Comparison of ENCODE assay signal across 27 mouse cellular contexts in genomic region chr17:73098636-73099035, GRCm38 (mm10). TPM values are rescaled to one million over a fixed set of nuclear protein-coding genes. Genes with fewer than 3 reads are reported as not detected.
DNase-seq lines count a peak whose midpoint lies in the region; ATAC-seq lines count a peak whose summit lies in the region.
"Had no signal": no experiment of that assay in that cellular context is flagged by ENCODE, and none has a peak within 500 bp of the region (broad histone marks: within the 10 kb centered on the region; RNA-seq: fewer than 3 reads in every experiment).

No protein-coding gene starts in this region.

- H3K4me1 ChIP-seq in lung, embryonic 16.5 days (replicated peaks; ENCODE audit: control insufficient read depth, insufficient read depth, low read length), result 0 out of 2 replicates have a peak, but pooled peaks cover under 1% of the 10 kb centered on the region
- H3K4me1 ChIP-seq: embryonic facial prominence, embryonic 12.5 days; embryonic facial prominence, embryonic 15.5 days; heart, embryonic 13.5 days had no signal

- H3K4me2 ChIP-seq in lung, embryonic 16.5 days (ENCODE audit: low read depth, low read length), result no peak overlapping the region
- H3K4me2 ChIP-seq: embryonic facial prominence, embryonic 12.5 days; embryonic facial prominence, embryonic 15.5 days; heart, embryonic 13.5 days; hindbrain, embryonic 14.5 days had no signal

- H3K9me3 ChIP-seq in lung, embryonic 16.5 days (ENCODE audit: control insufficient read depth, low read length), result no peaks in the 10 kb centered on the region
- H3K9me3 ChIP-seq: embryonic facial prominence, embryonic 12.5 days; embryonic facial prominence, embryonic 15.5 days; heart, embryonic 13.5 days had no signal

- no peaks in the 10 kb centered on the region for H3K27me3 ChIP-seq in lung, embryonic 16.5 days (ENCODE audit: control insufficient read depth, insufficient read depth, low read depth, low read length)
- H3K27me3 ChIP-seq: CH12.LX; embryonic facial prominence, embryonic 12.5 days; embryonic facial prominence, embryonic 15.5 days; heart, embryonic 13.5 days; Patski had no signal

- ATAC-seq in lung, embryonic 16.5 days (ENCODE audit: low read depth), result peak; percentile 63
- ATAC-seq in megakaryocyte, adult 5-6 weeks (ENCODE audit: poor library complexity, severe bottlenecking), result peak; percentile 31; the same call in 1 of the 2 replicates
- ATAC-seq: forebrain, embryonic 14.5 days; forebrain, postnatal 0 days; hindbrain, postnatal 0 days; inflammation-experienced regulatory T-cells, adult 6 months; Patski had no signal

- no peak overlapping the region for H3K27ac ChIP-seq in lung, embryonic 16.5 days (ENCODE audit: low read length)
- H3K27ac ChIP-seq: embryonic facial prominence, embryonic 12.5 days; embryonic facial prominence, embryonic 15.5 days; heart, adult 2 months; heart, embryonic 13.5 days; hindbrain, embryonic 14.5 days; hindbrain, postnatal 0 days had no signal

- H3K9ac ChIP-seq in lung, embryonic 16.5 days (ENCODE audit: low read length), result no peak overlapping the region
- H3K9ac ChIP-seq: embryonic facial prominence, embryonic 12.5 days; embryonic facial prominence, embryonic 15.5 days; forebrain, postnatal 0 days; heart, embryonic 13.5 days; hindbrain, embryonic 14.5 days had no signal

- DNase-seq in lung, adult 18-20 months, result no peak
- DNase-seq in lung, postnatal 36 days, result peak; percentile 52
- no peak for DNase-seq in lung, postnatal 4 days
- DNase-seq in frontal cortex, postnatal 14 days (ENCODE audit: low spot score in 2 of 2), result no peak
- DNase-seq: adrenal gland, adult 2 months; adrenal gland, postnatal 14 days; cerebellum, adult 11 months; cerebellum, adult 2 months; cerebellum, adult 9-11 months; cerebellum, postnatal 25 days; forebrain, postnatal 0 days; gastrocnemius, postnatal 25 days; heart, adult 2 months; heart, postnatal 14 days; heart, postnatal 4 days had no signal

- no peak overlapping the region for H3K4me3 ChIP-seq in lung, embryonic 16.5 days (ENCODE audit: low read length)
- H3K4me3 ChIP-seq: embryonic facial prominence, embryonic 12.5 days; embryonic facial prominence, embryonic 15.5 days; heart, adult 2 months; heart, embryonic 13.5 days had no signal

- 40% methylated on average over 1 of the region's 1 CpGs for WGBS in lung, embryonic 16.5 days

- H3K36me3 ChIP-seq in lung, embryonic 16.5 days (ENCODE audit: control insufficient read depth, insufficient read depth, low read length), result no peaks in the 10 kb centered on the region
- H3K36me3 ChIP-seq: embryonic facial prominence, embryonic 12.5 days; embryonic facial prominence, embryonic 15.5 days; G1E; heart, embryonic 13.5 days had no signal

RNA-seq across cellular contexts. Expression of gene Lclat1, which starts 9.1 kb away (rescaled TPM):
- 17.1 and 20.5 TPM in 2 replicates for polyA plus RNA-seq in lung, embryonic 16.5 days (2015; fragmentation: Nextera tagmentation; extraction: Ambion mirVana)
- 12.5 and 12.8 TPM in 2 replicates for total RNA-seq in megakaryocyte, adult 5-6 weeks (2015)
- 7.0 and 9.1 TPM in 2 replicates for total RNA-seq in megakaryocyte, adult 5-6 weeks (2017)
